Mouse (Mus musculus) olfactory bulb, adult 2 months (tissue): ENCODE data around the gene Golt1a.

Experiments
- CTCF ChIP-seq: fragments of 200-500 bp; IDR thresholded peaks from 2 replicates; pipeline ENCODE4 v1.5.1; 2012; ENCODE audit warnings: low read depth, mild to moderate bottlenecking, low read length, moderate library complexity; ENCODE audit not compliant: insufficient read depth
- POLR2A ChIP-seq: fragments of 200-500 bp; IDR thresholded peaks from 2 replicates; pipeline ENCODE4 v1.6.1; 2012; ENCODE audit warnings: mild to moderate bottlenecking, low read depth, low read length, moderate library complexity; ENCODE audit not compliant: insufficient read depth

DNA sequence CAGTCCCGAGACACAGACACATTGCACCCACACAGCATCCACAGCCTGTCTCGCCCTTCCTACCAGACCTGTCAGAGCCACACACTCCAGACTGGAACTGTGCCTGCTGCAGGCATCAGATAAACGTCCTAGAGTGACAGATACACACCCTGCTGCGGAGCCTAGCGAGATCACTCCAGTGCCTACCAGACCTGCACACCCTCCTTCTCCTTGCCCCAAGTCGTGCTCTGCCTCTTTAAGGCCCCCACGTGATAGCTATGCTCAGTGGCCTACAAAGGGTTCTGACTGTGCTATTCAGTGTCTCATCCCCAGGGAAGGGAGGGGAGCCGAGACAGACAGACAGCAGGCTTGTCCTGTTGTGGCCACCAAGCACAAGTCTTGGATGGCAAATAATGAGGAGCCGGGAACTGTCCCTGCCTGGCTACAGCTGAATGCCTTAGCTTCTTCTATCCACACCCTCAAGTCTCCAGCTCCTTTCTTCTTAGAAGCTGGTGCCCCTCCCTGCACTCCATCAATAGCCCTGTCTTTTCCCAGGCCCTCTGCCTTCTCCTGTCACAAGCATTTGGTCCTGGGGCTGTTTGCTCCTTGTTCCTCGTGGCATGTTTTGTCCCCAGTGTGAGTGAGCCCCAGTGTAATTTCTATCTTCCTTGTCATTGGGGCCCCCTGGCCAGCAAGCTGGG lies 41.6 kb upstream of the Golt1a start:
- no peak for TF ChIP-seq CTCF
- TF ChIP-seq POLR2A, result no peak
